ENCODE assay signal across 8 mouse cellular contexts in genomic region chr11:117283889-117284450, GRCm38 (mm10).
DNase-seq lines count a peak whose midpoint lies in the region; ATAC-seq lines count a peak whose summit lies in the region.
"Had no signal": no experiment of that assay in that cellular context is flagged by ENCODE, and none has a peak within 500 bp of the region (broad histone marks: within the 10 kb centered on the region; RNA-seq: fewer than 3 reads in every experiment).

No protein-coding gene starts in this region.

- H3K9me3 ChIP-seq in embryonic facial prominence, embryonic 10.5 days: no peaks in the 10 kb centered on the region
- no peaks in the 10 kb centered on the region for H3K9me3 ChIP-seq in embryonic facial prominence, embryonic 14.5 days (ENCODE audit: control insufficient read depth, low read length)
- no peaks in the 10 kb centered on the region for H3K9me3 ChIP-seq in limb, embryonic 11.5 days (ENCODE audit: control insufficient read depth, low read length)

- no peaks in the 10 kb centered on the region for H3K27me3 ChIP-seq in embryonic facial prominence, embryonic 10.5 days (replicated peaks; ENCODE audit: low read depth, poor library complexity, severe bottlenecking)
- no peaks in the 10 kb centered on the region for H3K27me3 ChIP-seq in embryonic facial prominence, embryonic 14.5 days (replicated peaks; ENCODE audit: control insufficient read depth, insufficient read depth, low read length)
- H3K27me3 ChIP-seq in limb, embryonic 11.5 days (ENCODE audit: control insufficient read depth, insufficient read depth, low read length): no peaks in the 10 kb centered on the region

- H3K9ac ChIP-seq in embryonic facial prominence, embryonic 14.5 days (ENCODE audit: low read depth, low read length): peak overlapping the region; percentile 15; the same call in 1 of the 2 replicates
- H3K9ac ChIP-seq in limb, embryonic 11.5 days (ENCODE audit: low read length): no peak overlapping the region

- DNase-seq in kidney, adult 9 months: peak; percentile 60
- DNase-seq in kidney, postnatal 10 days: no peak
- no peak for DNase-seq in embryonic facial prominence, embryonic 10.5 days (ENCODE audit: low spot score)
- DNase-seq in embryonic facial prominence, embryonic 14.5 days (ENCODE audit: low spot score): no peak
- no peak for DNase-seq in limb, embryonic 11.5 days (ENCODE audit: low spot score)
- DNase-seq in frontal cortex, postnatal 10 days (ENCODE audit: low spot score in 2 of 2): no peak
- DNase-seq in layer of hippocampus, adult 11-12 months (ENCODE audit: low spot score): no peak
- DNase-seq: thymus, postnatal 4 days had no signal

- ATAC-seq in embryonic facial prominence, embryonic 14.5 days (ENCODE audit: low read depth): no peak
- no peak for ATAC-seq in limb, embryonic 11.5 days (ENCODE audit: insufficient number of reproducible peaks, low FRiP score, low TSS enrichment, low read depth)

- H3K4me2 ChIP-seq in embryonic facial prominence, embryonic 14.5 days (ENCODE audit: low read depth, low read length): no peak overlapping the region
- no peak overlapping the region for H3K4me2 ChIP-seq in limb, embryonic 11.5 days (ENCODE audit: low read depth, severe bottlenecking)

- 0 out of 2 replicates have a peak overlapping the region, but pooled peaks have one; percentile 33 for H3K4me3 ChIP-seq in embryonic facial prominence, embryonic 10.5 days
- no peak overlapping the region for H3K4me3 ChIP-seq in embryonic facial prominence, embryonic 14.5 days (ENCODE audit: low read depth, low read length)
- H3K4me3 ChIP-seq in limb, embryonic 11.5 days (ENCODE audit: low read depth, low read length): no peak overlapping the region

- peaks cover 58% of the 10 kb centered on the region for H3K36me3 ChIP-seq in embryonic facial prominence, embryonic 10.5 days (replicated peaks)
- no peaks in the 10 kb centered on the region for H3K36me3 ChIP-seq in embryonic facial prominence, embryonic 14.5 days (ENCODE audit: control insufficient read depth, insufficient read depth, low read length)
- peaks cover 7% of the 10 kb centered on the region; the same call in 1 of the 2 replicates for H3K36me3 ChIP-seq in limb, embryonic 11.5 days (ENCODE audit: control insufficient read depth, insufficient read depth, low read length)

- peak overlapping the region; percentile 85 for H3K27ac ChIP-seq in embryonic facial prominence, embryonic 10.5 days (replicated peaks)
- H3K27ac ChIP-seq in embryonic facial prominence, embryonic 14.5 days (replicated peaks; ENCODE audit: low read depth, low read length): peak overlapping the region; percentile 92
- H3K27ac ChIP-seq in limb, embryonic 11.5 days (replicated peaks; ENCODE audit: low read depth, low read length): peak overlapping the region; percentile 89

- peaks cover 100% of the 10 kb centered on the region for H3K4me1 ChIP-seq in embryonic facial prominence, embryonic 10.5 days
- peaks cover 56% of the 10 kb centered on the region for H3K4me1 ChIP-seq in embryonic facial prominence, embryonic 14.5 days (ENCODE audit: control insufficient read depth, insufficient read depth, low read length)
- peaks cover 75% of the 10 kb centered on the region for H3K4me1 ChIP-seq in limb, embryonic 11.5 days (ENCODE audit: control insufficient read depth, insufficient read depth, low read length)

- 40% methylated on average over 6 of the region's 6 CpGs for WGBS in embryonic facial prominence, embryonic 10.5 days
- 43% methylated on average over 6 of the region's 6 CpGs for WGBS in embryonic facial prominence, embryonic 14.5 days
- WGBS in limb, embryonic 11.5 days: 32% methylated on average over 6 of the region's 6 CpGs
